Mouse (Mus musculus): Measurements from ENCODE around the gene Kcnk4. TPM values are rescaled to one million over a fixed set of nuclear protein-coding genes. Genes with fewer than 3 reads are reported as not detected.

The Kcnk4 gene
- polyA plus RNA-seq, 1 experiment: 2.1 TPM

DNA sequence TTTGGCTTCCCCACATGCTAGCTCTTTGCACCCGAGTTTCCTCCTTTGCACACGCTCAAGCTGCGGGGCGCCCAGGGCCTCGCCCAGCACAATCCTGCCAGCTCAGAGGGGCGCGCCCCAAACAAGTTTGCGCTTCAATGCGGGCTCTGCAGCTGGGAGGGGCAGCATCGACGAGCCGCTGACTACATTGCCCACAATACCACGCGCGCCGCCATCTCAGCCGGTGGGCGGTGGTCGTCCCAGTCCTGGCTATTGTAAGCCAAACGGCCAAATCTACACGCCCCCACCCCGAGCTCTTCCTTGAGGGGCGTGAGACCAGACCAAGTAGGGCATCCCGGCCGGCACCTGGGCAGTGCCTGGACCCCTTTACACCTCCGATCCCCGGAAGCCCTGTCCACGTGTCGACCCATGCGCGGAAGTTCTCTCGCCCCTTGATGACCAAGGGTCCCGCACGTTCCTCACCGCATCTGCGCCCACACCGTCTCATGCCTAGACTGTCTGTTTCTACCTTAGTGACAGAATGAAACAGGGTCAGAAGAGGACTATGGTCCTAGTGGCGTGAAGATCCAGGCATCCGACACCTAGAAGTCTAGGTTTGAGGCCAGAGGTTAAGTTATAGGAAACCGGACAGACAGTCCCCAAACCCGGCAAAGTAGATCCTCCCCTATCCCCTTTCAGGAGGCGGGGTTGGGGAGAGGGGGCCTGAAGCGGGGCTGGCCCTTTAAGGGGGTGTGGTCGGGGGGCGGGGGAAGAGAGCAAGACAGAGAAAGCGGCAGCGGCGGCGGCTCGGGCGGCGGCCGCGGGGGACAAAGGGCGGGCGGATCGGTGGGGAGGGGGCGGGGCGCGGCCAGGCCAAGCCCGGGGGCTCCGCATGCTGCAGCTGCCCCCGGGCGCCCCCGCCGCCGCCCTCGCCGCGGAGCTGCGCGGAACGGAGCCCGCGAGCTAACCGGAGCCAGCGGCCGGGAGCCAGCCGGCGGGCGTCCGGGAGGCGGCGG, 40.2 kb upstream of the Kcnk4 start, which contains the start of gene Ppp1r14b:
Ppp1r14b (plus strand) TSS at position 758 of the 995 bp plus-strand sequence.
- peak; percentile 96 for DNase-seq (ENCODE audit: low read depth)
- TF ChIP-seq POLR2A (IDR thresholded peaks at IDR 0.05; ENCODE audit: borderline replicate concordance, extremely low read depth, insufficient read depth, insufficient read length, poor library complexity, severe bottlenecking): peak; percentile 19; the same call in 1 of the 2 replicates
- no peak for TF ChIP-seq CTCF (IDR thresholded peaks at IDR 0.05; ENCODE audit: borderline replicate concordance, extremely low read depth, insufficient read depth, insufficient read length)

- TF ChIP-seq POLR2A (IDR thresholded peaks at IDR 0.05; ENCODE audit: borderline replicate concordance, extremely low read depth, insufficient read depth, insufficient read length, poor library complexity, severe bottlenecking) (no peak), CTCF (IDR thresholded peaks at IDR 0.05; ENCODE audit: borderline replicate concordance, extremely low read depth, insufficient read depth, insufficient read length) (no peak)
Measured at GRCm38 (mm10) chr19:6973581-6974190, 39.4 kb upstream of the Kcnk4 start.

DNA sequence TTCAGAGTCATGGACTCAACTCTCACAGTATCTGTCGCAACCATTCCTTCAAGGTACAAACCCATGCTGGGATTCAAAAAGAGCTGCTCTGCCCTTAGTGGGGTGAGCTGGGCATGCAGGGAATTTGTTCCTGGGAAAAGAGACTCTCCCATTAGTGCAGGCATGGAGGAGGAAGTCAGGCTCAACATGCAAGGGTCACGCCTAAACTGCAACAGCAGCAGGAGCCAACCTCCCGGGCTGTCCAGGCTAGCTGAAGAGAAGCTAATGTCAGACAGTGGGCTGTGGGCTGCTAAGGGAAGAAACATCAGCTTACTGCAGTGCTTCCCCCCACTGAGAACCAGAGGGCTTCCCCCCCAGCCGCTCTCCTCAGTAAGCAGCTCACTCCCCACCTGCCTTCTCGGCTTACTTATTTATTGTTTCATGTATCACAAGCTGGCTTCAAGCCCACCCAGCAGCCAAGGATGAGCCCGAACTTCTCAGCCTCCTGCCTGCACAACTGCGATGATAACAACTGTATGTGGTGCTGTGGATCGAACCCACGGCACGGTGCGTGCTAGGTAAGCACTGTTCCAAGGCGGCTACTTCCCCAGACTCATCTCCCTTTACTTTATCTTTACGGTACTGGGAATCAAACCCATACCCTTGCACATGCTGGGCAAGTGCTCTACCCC, 38.1 kb upstream of the Kcnk4 start:
- no peak for TF ChIP-seq CTCF (IDR thresholded peaks at IDR 0.05; ENCODE audit: borderline replicate concordance, extremely low read depth, insufficient read depth, insufficient read length)
- no peak for TF ChIP-seq POLR2A (IDR thresholded peaks at IDR 0.05; ENCODE audit: borderline replicate concordance, extremely low read depth, insufficient read depth, insufficient read length, poor library complexity, severe bottlenecking)
- DNase-seq (ENCODE audit: low read depth): no peak

More at GRCm38 (mm10) chr19:6973581-6974190, 39.4 kb upstream of the Kcnk4 start:
- DNase-seq (ENCODE audit: low read depth): no peak

DNA sequence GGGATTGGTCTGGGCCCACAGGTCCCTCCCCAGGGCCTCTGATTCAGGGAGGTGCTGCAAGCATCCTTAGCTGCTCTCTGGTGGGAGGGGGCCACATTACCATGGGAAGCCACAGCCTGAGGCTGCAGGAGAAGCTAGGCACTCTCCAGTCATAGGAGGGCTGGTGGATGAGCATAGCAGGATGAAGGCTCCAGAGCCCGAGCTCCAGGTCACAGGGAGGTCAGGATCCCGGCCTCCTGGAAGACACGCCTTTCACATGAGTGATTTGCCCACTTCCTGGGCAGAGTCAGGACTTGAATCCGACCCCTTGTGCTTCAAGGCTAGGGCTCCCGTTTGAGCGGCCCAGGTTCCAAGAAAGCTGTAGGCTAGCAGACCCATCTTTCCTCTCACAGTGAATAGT, 37.3 kb upstream of the Kcnk4 start:
- DNase-seq (ENCODE audit: low read depth): no peak
- TF ChIP-seq POLR2A (IDR thresholded peaks at IDR 0.05; ENCODE audit: borderline replicate concordance, extremely low read depth, insufficient read depth, insufficient read length, poor library complexity, severe bottlenecking) (no peak), CTCF (IDR thresholded peaks at IDR 0.05; ENCODE audit: borderline replicate concordance, extremely low read depth, insufficient read depth, insufficient read length) (no peak)

DNA sequence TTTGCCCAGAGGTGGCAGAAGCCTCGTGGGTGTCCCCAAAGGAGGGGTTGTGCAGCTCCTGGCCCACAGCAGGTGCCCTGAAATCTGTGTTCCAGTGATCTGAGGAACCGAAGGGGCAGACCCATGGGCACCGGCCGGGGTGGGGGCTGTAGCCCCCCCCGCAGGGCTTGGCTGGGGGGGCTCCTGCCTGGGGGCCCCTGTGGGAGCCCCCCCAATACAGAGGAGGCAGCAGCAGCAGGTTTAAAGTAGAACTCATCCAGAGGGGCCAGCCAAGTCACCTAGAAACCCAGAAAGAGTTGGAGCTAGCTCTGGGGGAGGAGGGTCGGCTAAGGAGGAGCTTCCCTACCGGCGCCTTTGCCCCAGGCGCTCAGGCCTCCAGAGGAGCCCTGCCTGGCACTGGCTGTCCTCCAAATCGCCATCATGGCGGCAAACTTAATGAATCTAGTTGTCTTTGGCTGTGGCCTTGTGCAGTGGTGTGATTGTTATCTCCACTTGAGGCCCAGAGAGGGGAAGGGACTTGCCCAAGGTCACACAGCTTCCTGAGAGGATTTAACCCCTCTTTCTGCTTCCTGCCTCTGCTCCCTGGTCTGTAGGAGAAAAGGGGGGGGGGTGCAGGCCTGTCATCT, 36.3 kb upstream of the Kcnk4 start:
- TF ChIP-seq POLR2A (IDR thresholded peaks at IDR 0.05; ENCODE audit: borderline replicate concordance, extremely low read depth, insufficient read depth, insufficient read length, poor library complexity, severe bottlenecking) (no peak), CTCF (IDR thresholded peaks at IDR 0.05; ENCODE audit: borderline replicate concordance, extremely low read depth, insufficient read depth, insufficient read length) (no peak)
- peak; percentile 41 for DNase-seq (ENCODE audit: low read depth)

- peak; percentile 43; the same call in 1 of the 2 replicates for TF ChIP-seq POLR2A (IDR thresholded peaks at IDR 0.05; ENCODE audit: borderline replicate concordance, extremely low read depth, insufficient read depth, insufficient read length, poor library complexity, severe bottlenecking)
- TF ChIP-seq CTCF (IDR thresholded peaks at IDR 0.05; ENCODE audit: borderline replicate concordance, extremely low read depth, insufficient read depth, insufficient read length): peak; percentile 62
- peak; percentile 67 for DNase-seq (ENCODE audit: low read depth)
Measured at GRCm38 (mm10) chr19:6969665-6970381, 35.5 kb upstream of the Kcnk4 start.

DNA sequence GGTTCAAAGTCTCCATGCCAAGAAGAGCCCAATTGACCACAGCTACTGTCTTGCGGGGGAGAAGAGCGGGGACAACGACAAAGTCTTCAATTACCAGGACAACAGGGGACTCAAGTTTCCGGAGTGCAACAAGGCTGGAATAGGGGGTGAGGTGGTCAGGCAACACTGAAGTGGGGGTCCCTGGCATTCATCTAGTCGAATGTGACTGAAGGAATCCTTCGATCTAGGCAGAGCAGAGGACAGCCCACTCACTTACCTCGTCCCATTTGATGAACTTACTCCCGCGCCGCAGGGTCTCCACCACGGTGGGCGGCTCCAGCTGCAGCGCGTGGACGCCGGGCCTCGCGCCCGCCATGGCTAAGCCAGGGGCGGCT, 35.0 kb upstream of the Kcnk4 start:
- TF ChIP-seq CTCF (IDR thresholded peaks at IDR 0.05; ENCODE audit: borderline replicate concordance, extremely low read depth, insufficient read depth, insufficient read length): no peak
- no peak for TF ChIP-seq POLR2A (IDR thresholded peaks at IDR 0.05; ENCODE audit: borderline replicate concordance, extremely low read depth, insufficient read depth, insufficient read length, poor library complexity, severe bottlenecking)
- no peak for DNase-seq (ENCODE audit: low read depth)

DNA sequence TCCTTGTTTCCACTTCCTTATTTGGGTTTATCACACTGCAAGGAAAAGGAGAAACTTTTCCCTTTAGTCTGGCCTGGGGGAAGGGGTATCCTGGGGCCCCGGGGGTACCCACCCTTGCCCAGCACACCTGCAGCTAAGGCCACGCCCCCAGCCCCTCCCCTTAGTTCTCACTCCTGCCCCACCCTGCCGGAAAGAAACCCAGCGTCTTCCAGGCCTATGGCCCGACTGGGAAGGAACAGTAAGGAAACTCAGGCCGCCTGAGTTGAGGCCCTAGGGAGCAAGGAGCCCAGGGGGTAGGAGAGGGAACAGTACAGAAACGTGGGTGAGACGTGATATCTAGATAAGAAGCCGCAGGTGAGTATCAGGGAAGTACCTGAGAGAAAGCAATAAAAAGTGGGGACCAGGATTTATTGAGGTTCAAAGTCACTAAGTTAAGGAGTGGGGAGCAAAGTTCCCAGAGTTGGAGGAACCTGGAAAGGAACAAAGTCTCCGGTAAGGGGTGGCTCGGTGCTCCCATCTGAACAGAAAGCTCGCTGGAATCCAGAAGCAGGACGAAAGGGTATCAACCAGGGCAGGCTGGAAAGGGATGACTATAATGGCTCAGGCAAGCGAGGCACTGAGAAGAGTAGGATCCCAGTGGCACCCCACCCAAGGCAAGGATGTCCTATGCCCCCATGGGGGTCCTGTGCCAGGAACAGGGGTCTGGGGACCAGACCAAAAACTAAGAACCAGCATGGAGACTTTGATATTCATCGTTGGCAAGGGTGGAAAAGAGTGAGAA, 34.4 kb upstream of the Kcnk4 start:
- no peak for DNase-seq (ENCODE audit: low read depth)
- no peak for TF ChIP-seq CTCF (IDR thresholded peaks at IDR 0.05; ENCODE audit: borderline replicate concordance, extremely low read depth, insufficient read depth, insufficient read length)
- TF ChIP-seq POLR2A (IDR thresholded peaks at IDR 0.05; ENCODE audit: borderline replicate concordance, extremely low read depth, insufficient read depth, insufficient read length, poor library complexity, severe bottlenecking): no peak

DNA sequence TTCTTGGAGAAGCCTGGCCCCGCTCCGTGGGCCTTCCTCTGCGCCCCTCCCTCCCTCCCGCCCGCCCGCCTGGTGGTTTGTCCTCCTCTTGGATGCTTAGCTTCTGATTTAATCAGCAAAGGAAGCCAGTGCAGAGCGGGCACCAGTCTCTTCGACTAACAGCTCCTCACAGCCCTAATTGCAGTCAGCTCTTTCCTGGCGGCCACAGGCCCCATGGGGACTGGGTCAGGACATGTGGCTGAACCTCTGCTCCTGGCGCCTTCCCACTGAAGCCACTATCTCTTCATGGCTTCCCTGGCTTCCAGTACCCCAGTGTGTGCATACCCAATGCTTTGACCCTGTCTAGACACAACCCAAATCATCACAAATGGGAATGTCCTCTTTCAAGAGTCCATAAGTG, 22.1 kb upstream of the Kcnk4 start:
- DNase-seq (ENCODE audit: low read depth): no peak
- TF ChIP-seq CTCF (IDR thresholded peaks at IDR 0.05; ENCODE audit: borderline replicate concordance, extremely low read depth, insufficient read depth, insufficient read length): no peak
- no peak for TF ChIP-seq POLR2A (IDR thresholded peaks at IDR 0.05; ENCODE audit: borderline replicate concordance, extremely low read depth, insufficient read depth, insufficient read length, poor library complexity, severe bottlenecking)
